ENCODE assay signal across 12 mouse cellular contexts in genomic region chr15:26639726-26640125, GRCm38 (mm10).
DNase-seq lines count a peak whose midpoint lies in the region; ATAC-seq and TF ChIP-seq lines count a peak whose summit lies in the region.
"Had no signal": no experiment of that assay in that cellular context is flagged by ENCODE, and none has a peak within 500 bp of the region (broad histone marks: within the 10 kb centered on the region; RNA-seq: fewer than 3 reads in every experiment).

No protein-coding gene starts in this region.

- H3K4me3 ChIP-seq in forebrain, postnatal 0 days (ENCODE audit: low read depth, low read length): no peak overlapping the region
- no peak overlapping the region for H3K4me3 ChIP-seq in forebrain, embryonic 15.5 days
- H3K4me3 ChIP-seq in thymus, adult 2 months (ENCODE audit: control insufficient read depth, insufficient read depth, low read length): no peak overlapping the region
- H3K4me3 ChIP-seq: stomach, embryonic 15.5 days had no signal

- TF ChIP-seq POLR2A in thymus, adult 2 months (IDR thresholded peaks at IDR 0.05; ENCODE audit: control insufficient read depth, extremely low read depth, insufficient read depth, low read length, poor library complexity): no peak

- peak; percentile 65 for TF ChIP-seq CTCF in forebrain, postnatal 0 days (IDR thresholded peaks at IDR 0.05; ENCODE audit: low read depth)
- TF ChIP-seq CTCF in thymus, adult 2 months (IDR thresholded peaks at IDR 0.05; ENCODE audit: borderline replicate concordance, control insufficient read depth, extremely low read depth, insufficient read depth, low read length, poor library complexity): no peak

- H3K9ac ChIP-seq in forebrain, postnatal 0 days: no peak overlapping the region
- no peak overlapping the region for H3K9ac ChIP-seq in forebrain, embryonic 15.5 days (replicated peaks)
- H3K9ac ChIP-seq: stomach, embryonic 15.5 days had no signal

- no peak overlapping the region for H3K27ac ChIP-seq in forebrain, postnatal 0 days (ENCODE audit: low read depth, low read length)
- no peak overlapping the region for H3K27ac ChIP-seq in forebrain, embryonic 15.5 days (replicated peaks)
- no peak overlapping the region for H3K27ac ChIP-seq in thymus, adult 2 months (ENCODE audit: control insufficient read depth, insufficient read depth, low read length)
- H3K27ac ChIP-seq: macrophage; stomach, embryonic 15.5 days had no signal

- peak; percentile 56 for DNase-seq in forebrain, postnatal 0 days
- DNase-seq in kidney, postnatal 36 days: peak; percentile 3 to 23
- DNase-seq in kidney, adult 11 months: no peak
- peak; percentile 15 for DNase-seq in 416B (ENCODE audit: low read depth)
- DNase-seq in R1 (ENCODE audit: low read depth, low spot score): peak; percentile 37
- no peak for DNase-seq in thymus, adult 2 months
- DNase-seq in spleen, postnatal 4 days (ENCODE audit: low spot score in 2 of 2): no peak
- DNase-seq: cerebellum, adult 11 months; kidney, postnatal 4 days had no signal

- H3K36me3 ChIP-seq in forebrain, postnatal 0 days (ENCODE audit: insufficient read depth): no peaks in the 10 kb centered on the region
- no peaks in the 10 kb centered on the region for H3K36me3 ChIP-seq in forebrain, embryonic 15.5 days
- no peaks in the 10 kb centered on the region for H3K36me3 ChIP-seq in thymus, adult 2 months (ENCODE audit: control insufficient read depth, insufficient read depth, low read length)
- H3K36me3 ChIP-seq: stomach, embryonic 15.5 days had no signal

- H3K4me1 ChIP-seq in forebrain, postnatal 0 days (ENCODE audit: insufficient read depth): no peaks in the 10 kb centered on the region
- no peaks in the 10 kb centered on the region for H3K4me1 ChIP-seq in forebrain, embryonic 15.5 days
- H3K4me1 ChIP-seq in thymus, adult 2 months (replicated peaks; ENCODE audit: control insufficient read depth, insufficient read depth, low read length): no peaks in the 10 kb centered on the region
- H3K4me1 ChIP-seq: stomach, embryonic 15.5 days had no signal

- H3K4me2 ChIP-seq in forebrain, postnatal 0 days (ENCODE audit: low read depth): no peak overlapping the region
- no peak overlapping the region for H3K4me2 ChIP-seq in forebrain, embryonic 15.5 days (replicated peaks)
- H3K4me2 ChIP-seq: stomach, embryonic 15.5 days had no signal

- H3K27me3 ChIP-seq in forebrain, postnatal 0 days (ENCODE audit: insufficient read depth, low read length): no peaks in the 10 kb centered on the region
- no peaks in the 10 kb centered on the region for H3K27me3 ChIP-seq in forebrain, embryonic 15.5 days
- no peaks in the 10 kb centered on the region for H3K27me3 ChIP-seq in thymus, adult 2 months (ENCODE audit: control insufficient read depth, insufficient read depth, low read length)
- H3K27me3 ChIP-seq: stomach, embryonic 15.5 days had no signal

- peak; percentile 32; the same call in 1 of the 2 replicates for ATAC-seq in forebrain, postnatal 0 days
- no peak for ATAC-seq in forebrain, embryonic 15.5 days (replicated peaks)

- WGBS in forebrain, postnatal 0 days: 70% methylated on average over 7 of the region's 7 CpGs
- 76% methylated on average over 7 of the region's 7 CpGs for WGBS in forebrain, embryonic 15.5 days
- WGBS in thymus, adult 2 months: 67% methylated on average over 7 of the region's 7 CpGs

- H3K9me3 ChIP-seq in forebrain, postnatal 0 days (ENCODE audit: low read length): no peaks in the 10 kb centered on the region
- no peaks in the 10 kb centered on the region for H3K9me3 ChIP-seq in forebrain, embryonic 15.5 days
- H3K9me3 ChIP-seq: stomach, embryonic 15.5 days had no signal

Comparison
In these comparisons a context has a peak if more than half of its experiments do, and no peak if none do; other contexts are left out.
1. DNase-seq: peak in forebrain, postnatal 0 days (single experiment), kidney, postnatal 36 days (2 of 2), 416B (single experiment) and R1 (single experiment); none in kidney, adult 11 months (single experiment), thymus, adult 2 months (single experiment) and spleen, postnatal 4 days (0 of 2).